Mouse (Mus musculus) gastrocnemius, adult 18-20 months (tissue): ENCODE measurements at regions not wholly inside any gene's neighbourhood (a gene's known extent, or its start where the extent isn't known, plus 50 kb on each side); places are given as distances from the start of the nearest gene placed in this dataset.

Experiments used
- DNase-seq: peaks from one replicate; pipeline ENCODE4 v3.0.0; 2021; ENCODE audit warnings: low spot score

- no peak for DNase-seq
Measured at GRCm38 (mm10) chr5:107035376-107035775, 71.3 kb downstream of the Cdc7 start.

GRCm38 (mm10) chr5:107035782-107036181 is 71.7 kb downstream of the Cdc7 start:
- DNase-seq: peak; percentile 44

- DNase-seq: no peak
Measured at GRCm38 (mm10) chr5:107036475-107036874, 72.4 kb downstream of the Cdc7 start.

- no peak for DNase-seq
Measured at GRCm38 (mm10) chr5:107037087-107037486, 73.0 kb downstream of the Cdc7 start.

- DNase-seq: no peak
Measured at GRCm38 (mm10) chr5:107039340-107039739, 75.2 kb downstream of the Cdc7 start.

- no peak for DNase-seq
Measured at GRCm38 (mm10) chr5:107039956-107040355, 75.8 kb downstream of the Cdc7 start.

- no peak for DNase-seq
Measured at GRCm38 (mm10) chr5:107040489-107040888, 76.4 kb downstream of the Cdc7 start.

GRCm38 (mm10) chr5:107045163-107045562 is 81.0 kb downstream of the Cdc7 start:
- DNase-seq: no peak

GRCm38 (mm10) chr5:107046501-107046931 is 82.4 kb downstream of the Cdc7 start:
- peak; percentile 48 for DNase-seq

- DNase-seq: no peak
Measured at GRCm38 (mm10) chr5:107048607-107049006, 84.5 kb downstream of the Cdc7 start.

- no peak for DNase-seq
Measured at GRCm38 (mm10) chr5:107050076-107050475, 86.0 kb downstream of the Cdc7 start.

GRCm38 (mm10) chr5:107051868-107052267 is 87.7 kb downstream of the Cdc7 start:
- no peak for DNase-seq

- DNase-seq: no peak
Measured at GRCm38 (mm10) chr5:107054900-107055452, 90.9 kb downstream of the Cdc7 start.

- no peak for DNase-seq
Measured at GRCm38 (mm10) chr5:107055455-107055854, 91.3 kb downstream of the Cdc7 start.
